Mouse (Mus musculus): Measurements from ENCODE around the gene Olfr1115.
"Not testable (repeated sequence)": the region's sequence is repeated elsewhere in the genome, so short reads cannot be mapped to it uniquely, and the experiment has no call there.

The Olfr1115 gene

GRCm38 (mm10) chr2:87247713-87248112 lies at the start of gene Olfr1115:
Olfr1115 (plus strand) TSS chr2:87248013.
- DNase-seq (ENCODE audit: low spot score in 2 of 2), result no peak

DNA sequence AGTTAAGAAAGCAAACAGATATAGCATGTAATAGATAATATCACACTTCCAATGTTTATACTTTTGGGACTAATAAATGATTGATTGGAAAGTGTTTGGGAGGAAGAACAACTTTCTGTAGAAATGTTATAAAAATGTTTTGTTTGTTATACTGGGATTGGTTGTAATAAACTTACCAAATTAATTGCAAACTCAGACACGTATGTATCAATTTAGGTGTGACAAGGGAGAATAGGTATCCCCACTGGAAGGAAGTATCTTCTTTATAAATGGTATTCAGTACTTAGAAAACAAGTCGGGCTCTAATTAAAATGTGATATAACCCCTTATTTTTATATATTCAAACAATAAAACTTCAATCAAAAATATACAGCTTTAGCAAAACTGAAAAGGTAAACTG lies 39.1 kb upstream of the Olfr1115 start, which contains the start of gene Olfr1113:
Olfr1113 (plus strand) TSS at position 301 of the 400 bp plus-strand sequence.
- DNase-seq (ENCODE audit: low spot score in 2 of 2), result no peak

GRCm38 (mm10) chr2:87267234-87267633 lies 19.4 kb downstream of the Olfr1115 start, which contains the start of gene Olfr1116:
Olfr1116 (plus strand) TSS chr2:87267534.
- no peak for DNase-seq (ENCODE audit: low spot score in 2 of 2)

DNA sequence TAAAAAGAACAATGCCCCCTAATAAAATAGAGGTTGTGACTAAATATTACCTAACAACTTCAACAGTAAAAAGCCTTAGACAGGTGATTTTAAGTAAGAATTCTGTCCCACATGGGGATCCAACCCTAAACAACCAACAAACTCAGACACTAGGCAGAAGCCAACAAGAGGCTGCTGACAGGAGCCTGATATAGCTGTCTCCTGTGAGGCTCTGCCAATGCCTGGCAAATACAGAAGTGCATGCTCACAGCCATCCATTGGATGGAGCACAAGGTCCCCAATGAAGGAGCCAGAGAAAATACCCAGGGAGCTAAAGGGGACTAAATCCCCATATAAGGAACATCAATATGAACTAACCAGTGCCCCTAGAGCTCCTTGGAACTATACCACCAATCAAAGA lies 46.2 kb downstream of the Olfr1115 start:
- not testable (repeated sequence) for DNase-seq (ENCODE audit: low spot score in 2 of 2)
